Mouse (Mus musculus): ENCODE data around the gene Gramd4.
"Not testable (repeated sequence)": the region's sequence is repeated elsewhere in the genome, so short reads cannot be mapped to it uniquely, and the experiment has no call there.

Gene Gramd4

GRCm38 (mm10) chr15:86160906-86161305 lies 103.4 kb downstream of the Gramd4 start:
- in situ Hi-C loops (cut with MboI) = no loop called here

DNA sequence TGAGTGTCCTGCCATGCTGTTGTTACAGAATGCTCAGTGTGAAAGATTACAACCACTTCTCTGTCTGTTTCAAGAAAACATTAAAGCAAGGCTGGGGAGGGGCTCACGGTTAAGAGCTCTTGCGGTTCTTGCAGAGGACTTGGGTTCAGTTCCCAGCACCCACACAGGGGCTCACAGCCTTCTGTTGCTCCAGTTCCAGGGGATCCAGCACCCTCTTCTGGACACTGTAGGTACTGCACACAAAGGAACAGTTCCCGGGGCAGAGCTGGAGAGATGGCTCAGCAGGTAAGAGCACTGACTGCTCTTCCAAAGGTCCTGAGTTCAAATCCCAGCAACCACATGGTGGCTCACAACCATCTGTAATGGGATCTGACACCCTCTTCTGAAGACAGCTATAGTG lies 104.3 kb downstream of the Gramd4 start:
- in situ Hi-C loops (cut with MboI) = not testable (repeated sequence)

- in situ Hi-C loops (cut with MboI) = no loop called here
Observed at GRCm38 (mm10) chr15:86164718-86165345, 107.3 kb downstream of the Gramd4 start.

GRCm38 (mm10) chr15:86165811-86166590 lies 108.5 kb downstream of the Gramd4 start:
- in situ Hi-C loops (cut with MboI) = no loop called here

- in situ Hi-C loops (cut with MboI) = no loop called here
Observed at GRCm38 (mm10) chr15:86167032-86167655, 109.6 kb downstream of the Gramd4 start.

GRCm38 (mm10) chr15:86167787-86168504 lies 110.5 kb downstream of the Gramd4 start:
- in situ Hi-C loops (cut with MboI) = no loop called here

DNA sequence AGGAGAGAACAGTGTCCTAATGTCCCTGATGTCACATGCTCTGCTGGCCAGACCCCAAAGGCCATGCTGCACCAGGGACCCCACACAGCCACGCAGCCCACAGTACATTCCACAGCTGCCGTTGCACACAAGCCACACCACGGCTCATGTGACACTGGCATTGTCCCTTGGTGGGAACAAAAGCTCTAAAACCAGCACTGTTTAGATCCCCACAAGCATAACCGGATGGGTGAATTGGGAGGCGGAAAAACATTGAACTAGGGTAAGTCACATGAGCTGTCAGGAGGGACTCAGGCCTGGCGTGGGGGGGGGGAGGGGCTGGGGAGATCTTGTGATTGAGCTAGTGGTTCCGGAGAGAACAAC lies 111.0 kb downstream of the Gramd4 start:
- in situ Hi-C loops (cut with MboI) = no loop called here

DNA sequence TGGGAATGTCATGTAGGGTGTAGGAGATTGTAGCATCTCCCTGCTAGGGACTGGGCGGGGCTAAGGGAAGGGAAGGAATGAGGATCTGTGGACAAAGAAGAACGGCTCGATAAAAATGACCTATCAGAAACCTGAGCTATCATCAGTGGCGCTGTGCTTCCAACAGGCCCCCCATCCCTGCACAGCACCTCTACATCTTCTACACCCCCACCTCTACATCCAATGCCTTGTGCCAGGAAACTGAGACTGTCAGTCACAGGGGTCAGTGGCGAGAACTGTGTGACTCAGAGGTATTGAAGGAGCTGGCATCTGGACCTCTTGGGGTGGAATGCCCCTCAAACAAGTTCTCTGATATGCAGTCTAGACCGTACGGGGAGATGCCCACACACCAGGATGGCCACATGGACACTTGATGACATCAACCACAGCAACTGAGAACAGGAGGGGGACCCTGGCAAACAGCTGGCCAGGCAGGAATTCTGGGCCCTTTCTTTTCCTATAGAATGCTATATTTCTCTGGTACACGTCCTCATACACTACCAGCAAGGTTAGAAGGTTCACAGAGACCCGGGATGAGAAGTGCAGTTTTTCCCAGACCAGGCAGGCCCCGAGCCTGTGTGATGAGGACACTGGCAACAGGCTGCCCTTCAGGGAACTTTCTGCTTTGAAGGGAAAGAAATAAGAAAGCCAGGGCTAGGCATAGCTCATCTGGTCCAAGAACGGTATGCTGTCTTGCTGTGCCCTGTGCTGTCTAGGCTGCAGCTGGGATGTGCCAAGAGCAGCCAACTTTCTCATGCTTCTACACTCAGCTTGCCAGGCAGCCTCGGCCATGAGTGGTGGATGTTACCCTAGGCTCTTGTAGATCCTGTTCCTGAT lies 111.7 kb downstream of the Gramd4 start:
- in situ Hi-C loops (cut with MboI) = no loop called here

DNA sequence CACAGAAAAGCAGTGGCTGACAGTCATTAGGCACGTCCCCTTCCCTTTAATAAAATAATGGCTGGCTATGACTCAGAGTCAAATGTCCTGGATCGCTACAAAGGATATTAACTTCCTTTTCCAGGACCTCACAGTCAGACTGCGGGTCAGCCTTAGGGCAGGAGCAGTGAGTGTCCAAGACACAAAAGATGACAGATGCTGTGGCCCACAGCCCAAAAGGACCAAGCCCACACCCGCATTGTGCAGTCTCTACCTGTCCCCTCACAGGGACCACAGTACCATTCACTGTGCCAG lies 112.3 kb downstream of the Gramd4 start:
- in situ Hi-C loops (cut with MboI) = no loop called here

DNA sequence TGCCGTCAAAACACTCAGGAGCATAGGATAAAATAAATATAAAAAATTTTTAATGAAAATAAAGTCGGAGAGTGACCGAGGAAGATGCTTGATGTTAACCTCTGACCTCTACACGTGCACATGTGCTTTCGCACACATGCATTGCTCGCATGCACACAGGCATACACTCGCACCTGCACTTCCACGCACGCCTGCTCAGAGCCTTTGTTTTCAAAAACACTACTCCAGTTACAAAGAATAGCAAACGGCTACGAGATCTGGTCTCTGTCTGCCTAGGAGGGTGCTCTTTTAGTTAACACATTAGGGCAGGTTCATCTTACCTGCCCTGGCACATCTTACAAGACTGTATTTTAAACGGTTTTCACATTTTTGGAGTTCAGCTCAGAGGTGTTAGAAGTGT lies 113.8 kb downstream of the Gramd4 start:
- in situ Hi-C loops (cut with MboI) = no loop called here

DNA sequence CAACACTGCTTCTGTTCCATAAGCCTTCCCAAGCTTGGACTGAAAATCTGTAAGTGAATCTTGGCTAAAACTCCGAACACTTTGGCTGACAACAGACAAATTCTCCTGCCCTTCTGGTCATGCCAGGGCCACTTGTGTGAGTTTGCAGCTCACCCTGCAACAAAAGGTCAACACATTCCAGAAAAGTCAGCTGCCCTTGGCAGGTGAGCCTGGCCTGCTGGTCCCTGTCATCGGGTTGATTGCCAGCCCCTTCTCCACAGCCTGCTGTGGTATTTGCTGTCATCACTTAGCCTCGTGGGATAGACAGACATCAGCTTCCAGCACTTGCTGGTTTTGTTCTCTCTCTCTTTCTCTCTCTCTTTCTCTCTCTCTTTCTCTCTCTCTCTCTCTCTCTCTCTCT lies 114.6 kb downstream of the Gramd4 start:
- in situ Hi-C loops (cut with MboI) = no loop called here

DNA sequence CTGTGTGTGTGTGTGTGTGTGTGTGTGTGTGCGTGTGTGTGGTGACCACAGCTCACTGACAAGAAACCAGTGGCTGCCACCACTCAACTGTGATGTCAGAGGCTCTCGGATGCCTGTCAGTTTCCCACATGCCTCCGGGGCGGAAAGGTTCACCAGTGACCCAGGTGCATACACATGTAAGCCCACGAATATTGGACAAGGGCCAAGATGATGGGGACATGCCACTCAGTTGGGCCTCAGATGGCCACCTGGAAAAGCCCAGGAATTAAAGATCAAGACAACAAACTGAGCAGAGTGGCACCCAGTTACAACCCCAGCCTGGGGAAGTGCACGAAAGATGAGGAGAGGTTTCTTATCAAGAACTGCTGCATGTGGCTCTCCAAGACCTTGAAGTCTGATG lies 115.0 kb downstream of the Gramd4 start:
- in situ Hi-C loops (cut with MboI) = no loop called here

DNA sequence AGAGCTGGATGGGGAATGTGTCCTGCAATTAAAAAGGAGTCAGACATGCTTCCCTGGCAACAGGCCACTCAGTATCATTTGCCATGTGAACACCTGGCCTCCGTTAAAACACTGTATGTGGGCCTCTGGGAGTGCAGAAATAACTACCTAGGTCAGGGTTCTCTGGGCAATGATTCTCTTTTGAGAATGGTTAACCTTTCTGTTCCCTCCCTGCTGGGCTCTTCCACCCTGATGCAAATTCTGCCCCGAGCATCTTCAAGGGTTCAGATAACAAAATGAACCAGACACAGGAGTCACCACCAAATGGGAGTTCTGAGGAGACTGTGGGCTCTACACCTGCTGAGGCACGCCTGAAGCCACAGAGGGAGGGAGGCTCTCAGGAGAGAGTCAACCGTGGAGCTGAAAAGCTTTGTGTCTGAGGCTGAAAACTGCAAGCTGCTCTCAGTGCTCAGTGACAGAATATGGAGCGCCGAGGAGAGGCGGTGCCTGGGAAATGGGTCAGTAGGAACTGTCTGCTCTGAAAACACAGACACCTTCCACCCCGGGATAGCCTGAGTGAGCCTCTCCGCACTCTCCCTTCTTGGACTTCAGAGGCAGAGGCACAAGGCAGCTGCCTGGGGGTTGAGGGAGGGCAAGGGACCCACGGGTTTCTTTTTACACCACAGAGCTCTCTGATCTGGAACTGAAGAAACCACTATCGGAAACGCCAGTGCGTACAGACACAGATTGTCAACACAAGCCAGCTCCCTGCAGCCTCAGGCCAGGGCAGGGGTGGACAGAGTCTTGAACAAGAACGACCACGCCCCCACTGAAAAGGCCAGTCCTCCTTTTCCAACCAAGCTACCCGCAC lies 115.9 kb downstream of the Gramd4 start:
- in situ Hi-C loops (cut with MboI) = no loop called here

GRCm38 (mm10) chr15:86175253-86176050 lies 118.0 kb downstream of the Gramd4 start:
- in situ Hi-C loops (cut with MboI) = no loop called here

DNA sequence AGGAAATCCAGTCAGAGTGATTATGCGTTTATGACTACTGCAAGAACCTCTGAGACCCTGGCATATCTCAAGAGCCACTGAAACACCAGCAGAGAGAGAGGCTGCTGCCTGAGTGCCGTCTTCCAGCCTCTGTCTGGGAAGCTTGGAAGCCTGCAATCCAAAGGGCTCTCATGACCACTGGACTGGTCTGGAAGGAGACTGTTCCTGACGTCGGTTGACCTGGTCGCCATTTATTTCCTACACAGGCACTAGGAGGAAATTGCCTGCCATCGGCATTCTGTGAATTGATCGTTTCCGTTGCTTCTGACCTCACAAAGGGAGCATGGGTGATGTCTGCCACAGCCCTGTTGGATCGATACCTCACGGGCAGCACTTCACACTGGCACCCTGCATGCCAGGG lies 118.7 kb downstream of the Gramd4 start:
- in situ Hi-C loops (cut with MboI) = no loop called here

DNA sequence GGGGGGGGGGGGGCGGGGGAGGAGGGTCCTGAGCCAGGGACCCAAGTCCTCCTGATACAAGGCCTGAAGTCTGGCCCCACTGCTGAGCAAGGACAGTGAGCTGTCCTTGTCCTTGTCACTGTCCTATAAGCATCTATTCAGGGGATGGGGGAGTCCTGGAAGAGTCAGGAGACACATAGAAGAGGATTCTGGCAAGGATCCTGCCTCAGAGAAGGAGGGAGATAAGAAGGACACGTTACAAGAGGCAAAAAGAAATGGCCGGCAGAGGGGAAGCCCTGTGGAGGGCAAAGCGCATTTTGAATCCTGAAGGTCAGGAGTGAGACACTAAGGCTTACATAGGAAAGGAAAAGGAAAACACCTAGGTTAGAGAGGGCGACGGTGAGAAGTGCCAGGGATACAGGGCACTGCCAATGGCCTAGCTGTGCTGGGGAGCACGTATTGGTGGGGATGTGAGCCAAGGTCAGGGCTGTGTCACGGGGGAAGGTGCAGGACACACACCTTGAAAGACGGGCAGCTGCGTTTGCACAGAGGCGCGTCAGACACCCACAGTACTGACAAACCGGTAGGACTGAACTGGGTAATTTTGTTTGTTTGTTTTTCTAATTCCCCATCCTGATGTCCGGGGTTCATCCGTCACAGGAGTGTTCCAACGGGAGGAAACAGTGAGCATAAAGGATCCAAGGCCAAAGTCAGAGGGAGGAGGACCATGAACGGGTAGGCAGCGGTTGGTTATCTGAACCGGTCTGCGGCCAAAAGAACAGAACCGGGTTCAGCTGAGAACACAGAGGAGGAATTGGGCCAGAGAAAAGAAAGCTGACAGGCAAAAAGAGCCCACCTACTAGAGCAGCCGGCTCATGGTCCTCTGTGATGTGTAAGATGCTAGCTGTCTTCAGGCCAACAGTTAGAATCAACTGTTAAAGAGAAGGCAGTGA lies 119.5 kb downstream of the Gramd4 start:
- in situ Hi-C loops (cut with MboI) = no loop called here

DNA sequence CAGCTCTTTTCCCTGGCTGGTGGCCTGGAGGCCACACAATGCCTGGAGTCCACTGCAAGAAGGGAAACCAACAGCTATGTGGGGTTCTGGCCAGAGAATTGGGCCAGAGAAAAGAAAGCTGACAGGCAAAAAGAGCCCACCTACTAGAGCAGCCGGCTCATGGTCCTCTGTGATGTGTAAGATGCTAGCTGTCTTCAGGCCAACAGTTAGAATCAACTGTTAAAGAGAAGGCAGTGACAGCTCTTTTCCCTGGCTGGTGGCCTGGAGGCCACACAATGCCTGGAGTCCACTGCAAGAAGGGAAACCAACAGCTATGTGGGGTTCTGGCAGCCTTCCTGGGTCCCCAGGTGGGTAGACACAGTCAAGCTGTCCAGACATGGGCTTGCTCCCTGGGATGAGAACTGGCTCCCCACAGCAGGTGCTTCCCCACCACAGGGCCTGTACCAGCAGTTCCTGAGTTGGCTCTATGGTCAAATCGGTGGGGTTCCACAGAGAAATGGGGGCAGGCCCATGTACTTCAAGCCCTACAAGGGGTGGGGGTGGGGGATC lies 120.3 kb downstream of the Gramd4 start:
- in situ Hi-C loops (cut with MboI) = not testable (repeated sequence)

GRCm38 (mm10) chr15:86178594-86178993 lies 121.1 kb downstream of the Gramd4 start:
- in situ Hi-C loops (cut with MboI) = no loop called here

GRCm38 (mm10) chr15:86180427-86180826 lies 122.9 kb downstream of the Gramd4 start:
- in situ Hi-C loops (cut with MboI) = no loop called here

All from mature B cell (primary cell).